Mouse (Mus musculus) neutrophil, adult 59 days (primary cell): Measurements from ENCODE around the gene Atrn. TPM values are rescaled to one million over a fixed set of nuclear protein-coding genes. Genes with fewer than 3 reads are reported as not detected.

Source experiments
- total RNA-seq, 2 experiments: library from RNA; stranded (reverse); gene quantifications; 1 replicate in 1 of 2; 2 replicates in 1 of 2; pipeline ENCODE4 v1.2.4; 2023

Gene Atrn
- total RNA-seq = 10 to 100 TPM; 50.3 to 54.3 TPM

DNA sequence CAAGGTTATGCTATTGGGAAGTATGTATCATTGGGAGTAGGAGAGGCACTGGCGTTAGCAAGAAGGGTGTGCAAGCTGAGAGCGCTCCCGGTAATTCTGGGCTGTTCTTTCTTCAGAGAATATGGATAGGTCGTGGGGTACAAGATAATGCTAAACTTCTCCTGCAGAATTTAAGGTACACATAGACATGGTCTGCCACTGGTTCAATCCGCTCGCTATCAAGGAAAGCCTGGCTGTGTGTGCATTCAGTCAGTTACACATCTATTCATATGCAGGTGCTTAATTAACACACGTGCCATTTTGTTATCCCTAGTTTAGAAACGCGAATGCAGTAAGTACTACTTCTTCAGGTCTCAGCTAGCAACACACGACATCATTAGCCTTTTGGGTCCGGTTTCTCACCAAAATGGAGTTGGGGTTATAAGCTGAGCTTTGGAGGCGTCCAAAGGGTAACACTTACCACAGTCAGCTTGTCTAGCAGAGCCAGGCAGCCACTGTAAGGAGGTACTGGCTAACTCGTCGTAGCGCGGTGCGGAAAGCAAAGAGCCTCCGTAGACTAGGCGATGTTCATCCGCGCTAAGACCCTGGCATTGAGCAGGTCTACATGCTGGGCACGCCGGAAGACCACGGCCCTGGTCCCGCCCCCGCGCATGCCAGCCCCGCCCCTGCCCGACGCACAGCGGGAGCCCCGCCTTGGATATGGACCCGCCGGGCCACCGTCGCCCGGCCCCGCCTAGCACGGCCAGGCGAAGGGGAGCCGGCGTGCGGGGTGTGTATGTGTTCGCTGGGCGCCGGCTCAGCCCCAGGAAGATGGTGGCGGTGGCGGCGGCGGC lies at the start of gene Atrn, which contains the start of gene 4930402H24Rik:
Gene Atrn, plus strand, starts transcription at position 745 of the 833 bp plus-strand sequence.
Gene 4930402H24Rik, minus strand, starts transcription at position 656 of the 833 bp plus-strand sequence.

DNA sequence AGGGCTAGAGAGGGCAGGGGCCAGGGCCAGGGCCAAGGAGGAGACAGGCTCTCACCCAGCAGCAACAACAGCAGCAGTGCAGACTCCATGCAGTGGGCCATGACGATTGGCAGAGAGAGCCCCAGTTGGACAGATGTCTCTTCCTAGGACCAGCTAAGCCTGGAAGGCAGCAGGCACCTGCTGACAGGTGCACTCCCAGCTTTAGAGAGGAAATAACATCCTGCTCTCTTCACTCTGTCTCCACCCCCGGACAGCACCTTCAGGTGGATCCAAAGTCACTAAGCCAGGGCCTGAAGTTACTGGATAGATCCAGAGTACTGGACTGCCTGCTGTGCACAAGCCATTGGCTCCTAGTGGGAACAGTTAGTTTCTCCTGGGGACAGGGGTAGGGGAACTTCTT lies 136.7 kb downstream of the Atrn start, which contains the start of gene Gfra4:
Gene Gfra4, minus strand, starts transcription at position 101 of the 400 bp plus-strand sequence.

DNA sequence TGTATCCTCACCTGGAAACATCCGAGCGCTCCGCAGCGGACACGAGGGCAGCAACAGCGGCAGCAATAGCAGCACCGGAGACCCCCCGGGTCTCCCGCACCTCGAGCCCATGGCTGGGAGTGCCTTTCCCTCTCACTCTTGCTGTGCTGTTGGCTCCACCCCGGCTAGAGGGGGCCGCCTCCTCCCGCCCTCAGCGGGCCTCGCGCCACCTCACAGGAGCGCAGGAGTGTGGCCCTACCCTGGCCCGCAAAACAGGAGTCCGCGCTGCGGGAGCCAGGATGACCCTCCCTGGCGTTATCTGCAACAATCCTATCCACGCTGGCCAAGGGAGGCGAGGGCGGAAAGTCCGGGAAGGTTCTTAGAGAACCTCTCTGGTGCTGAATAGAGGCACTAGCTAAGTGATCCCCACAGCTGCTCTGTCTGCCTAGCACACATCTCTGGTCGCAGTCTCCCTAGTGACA lies 157.1 kb downstream of the Atrn start, which contains the start of gene Adam33:
Gene Adam33, minus strand, starts transcription at position 411 of the 461 bp plus-strand sequence.

Other genes with a start within 250 kb of the Atrn start
- gene Ddrgk1, start 241.8 kb upstream of the Atrn start, total RNA-seq = 10 to 100 TPM; 35.6 to 38.1 TPM
- 1 to 10 TPM; 9.3 to 9.5 TPM for gene Itpa, start 238.9 kb upstream of the Atrn start, total RNA-seq
- not detected for gene Slc4a11, start 209.0 kb upstream of the Atrn start, total RNA-seq
- 10 to 100 TPM; 16.3 to 18.3 TPM for gene 4930402H24Rik, start 89 bp upstream of the Atrn start, total RNA-seq
- gene Gfra4, start 136.6 kb downstream of the Atrn start, total RNA-seq = not detected
- gene Adam33, start 157.3 kb downstream of the Atrn start, total RNA-seq = 1 to 10 TPM in 1 of 2 experiments, under 1 TPM in 1; 0.53 to 4.3 TPM
- gene Siglec1, start 180.3 kb downstream of the Atrn start, total RNA-seq = 1 to 10 TPM; 2.4 to 2.5 TPM
- gene Hspa12b, start 220.8 kb downstream of the Atrn start, total RNA-seq = under 1 TPM; 0.13 to 0.31 TPM
- gene Gm11037, start 227.0 kb downstream of the Atrn start, total RNA-seq = not detected